Mouse (Mus musculus) megakaryocyte, embryonic 14.5 days (primary cell): ENCODE data around the gene Lcn12.

Experiments
- FLI1 ChIP-seq: IDR thresholded peaks from 2 replicates; pipeline ENCODE4 v1.6.1; 2012; ENCODE audit warnings: low read length, inconsistent platforms, mixed read lengths
- GATA1 ChIP-seq: IDR thresholded peaks from 3 replicates; pipeline ENCODE4 v1.6.1; 2012; ENCODE audit warnings: mixed read lengths, low read length, inconsistent platforms, borderline replicate concordance

DNA sequence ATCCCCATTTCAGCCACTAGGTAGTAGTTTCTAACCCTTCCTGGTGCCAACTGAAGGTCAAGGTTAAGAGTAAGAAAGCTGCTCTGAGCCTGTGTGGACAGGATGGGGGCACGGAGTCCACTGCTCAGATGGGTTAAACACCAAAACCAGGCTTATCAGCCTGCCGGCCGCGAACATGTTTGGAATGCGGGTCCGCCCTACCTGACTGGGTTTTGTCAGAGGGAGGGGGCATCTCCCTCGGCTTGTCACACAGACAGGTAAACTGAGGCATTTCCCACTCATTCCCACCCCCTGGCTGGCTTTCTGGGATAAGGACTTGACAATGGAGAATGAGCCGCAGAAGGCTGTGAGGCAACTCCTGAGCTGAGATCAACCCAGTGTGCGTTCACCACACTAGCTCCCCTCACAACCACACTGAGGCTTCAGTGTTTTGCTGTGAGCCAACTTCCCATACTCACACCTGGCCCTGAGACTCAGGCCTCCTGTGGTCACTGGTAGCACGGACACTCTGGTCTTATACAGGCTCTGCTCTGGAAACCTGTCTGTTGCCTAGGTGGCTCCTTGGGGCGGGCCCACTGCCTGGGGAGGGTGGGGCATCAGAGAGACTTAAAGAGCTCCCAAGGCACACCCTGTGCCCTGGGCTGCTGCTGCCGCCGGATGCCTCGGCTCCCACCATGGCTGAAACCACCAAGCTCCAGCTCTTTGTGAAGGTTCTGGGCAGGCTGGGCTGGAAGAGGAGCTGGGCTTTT is 37.3 kb downstream of the Lcn12 start, which contains the start of gene Clic3:
- TF ChIP-seq FLI1 (no peak), GATA1 (no peak)
